Mouse (Mus musculus): ENCODE data around the gene Gm38100.

DNA sequence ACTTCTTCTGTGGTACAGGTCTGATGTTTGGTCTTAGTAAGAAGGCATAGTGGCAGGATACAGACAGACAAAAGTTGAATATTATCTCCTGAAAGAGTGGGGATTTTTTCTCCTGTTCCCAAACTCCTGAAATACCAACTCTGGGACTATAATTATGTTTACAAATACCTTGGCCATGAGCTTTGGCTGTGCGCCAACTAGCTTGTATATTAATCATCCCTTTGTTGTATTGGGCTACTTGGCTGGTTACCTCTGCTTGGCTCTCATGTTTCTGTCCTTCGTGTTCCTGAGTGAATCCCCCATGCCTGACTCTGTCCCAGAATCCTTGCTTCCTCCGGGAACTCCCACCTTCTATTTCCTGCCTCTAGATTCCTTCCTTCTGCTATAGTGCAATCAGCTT lies 36.7 kb upstream of the Gm38100 start:
- no peak for TF ChIP-seq CTCF (IDR thresholded peaks at IDR 0.05; ENCODE audit: low read depth, low read length)
- no peak for TF ChIP-seq POLR2A (IDR thresholded peaks at IDR 0.05; ENCODE audit: extremely low read depth, insufficient read depth, low read length)
